Mouse (Mus musculus) layer of hippocampus, postnatal 36 days (tissue): ENCODE data around the gene Timm9. TPM values are rescaled to one million over a fixed set of nuclear protein-coding genes. Genes with fewer than 3 reads are reported as not detected.
"Not testable (repeated sequence)": the region's sequence is repeated elsewhere in the genome, so short reads cannot be mapped to it uniquely, and the experiment has no call there.

ENCODE experiments used
- DNase-seq, 2 experiments: peaks; one replicate each; pipeline ENCODE4 v3.0.0; 2022
- total RNA-seq, 2 experiments: library from RNA; stranded (reverse); gene quantifications; 2 replicates each; pipeline ENCODE4 v1.2.3; 2021

Timm9 gene
- total RNA-seq, 2 experiments from 2014 or later = 61.4 to 61.9 TPM

- DNase-seq = not testable (repeated sequence)
These were observed 32.2 kb downstream of the Timm9 start for GRCm38 (mm10) chr12:71104275-71104674.

GRCm38 (mm10) chr12:71086331-71086730, 50.2 kb downstream of the Timm9 start:
- no peak for DNase-seq

Other genes starting within 250 kb of the Timm9 start
- 100 to 1,000 TPM; 162 to 168 TPM for gene Actr10, start 198.8 kb downstream of the Timm9 start, total RNA-seq
- 100 to 1,000 TPM; 214 to 229 TPM for gene Psma3, start 162.1 kb downstream of the Timm9 start, total RNA-seq
- gene Arid4a, start 120.7 kb downstream of the Timm9 start, total RNA-seq = 10 to 100 TPM; 41.7 to 44.2 TPM
- gene Tomm20l, start 25.3 kb downstream of the Timm9 start, total RNA-seq = not detected
- gene 2700049A03Rik, start 164 bp upstream of the Timm9 start, total RNA-seq = 1 to 10 TPM; 7.6 to 8.3 TPM
- 1 to 10 TPM; 7.8 to 8.2 TPM for gene Dact1, start 173.2 kb upstream of the Timm9 start, total RNA-seq